Mouse (Mus musculus): Measurements from ENCODE around the gene 2610021A01Rik.
"Not testable (repeated sequence)": the region's sequence is repeated elsewhere in the genome, so short reads cannot be mapped to it uniquely, and the experiment has no call there.

2610021A01Rik gene

DNA sequence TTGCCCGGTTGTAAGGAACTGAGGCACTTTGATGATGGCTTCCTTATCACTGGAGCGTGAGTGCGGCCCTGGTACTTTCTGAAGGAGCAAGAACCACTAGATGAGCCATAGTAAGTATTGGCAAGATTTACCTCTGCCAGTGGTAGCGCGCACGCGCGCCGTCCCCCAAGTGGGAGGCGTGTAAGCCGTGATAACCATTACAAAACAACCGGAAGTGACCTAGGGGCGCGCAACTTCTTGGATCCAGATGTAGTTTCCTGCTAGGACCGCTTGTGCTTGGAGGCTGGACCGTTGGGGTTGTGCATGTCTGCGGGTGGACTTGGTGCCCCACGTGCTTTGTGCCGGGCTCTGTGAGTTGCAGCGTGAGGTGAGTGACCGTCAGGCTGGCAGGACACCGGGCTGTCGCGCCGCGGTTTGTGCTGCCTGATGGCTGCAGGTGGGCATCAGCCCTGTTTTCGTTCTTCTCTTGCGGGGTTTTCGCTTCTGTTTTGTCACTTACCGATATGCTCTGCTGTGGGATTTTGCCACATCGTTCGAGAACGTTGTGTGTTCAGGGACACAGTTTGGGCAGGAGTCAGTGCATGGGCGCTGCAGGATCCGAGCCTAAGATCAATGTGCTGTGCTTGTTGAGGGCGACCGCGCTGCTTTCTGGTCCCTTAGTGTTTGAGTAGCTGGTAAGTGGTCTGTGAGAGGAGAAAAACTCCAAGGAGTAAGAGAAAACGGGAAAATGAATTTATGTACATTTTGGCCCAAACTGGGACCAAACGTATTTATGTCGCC lies at the start of gene 2610021A01Rik:
TSS of gene 2610021A01Rik (plus strand) at position 197 of the 780 bp plus-strand sequence.
- peak; percentile 90 for DNase-seq

DNA sequence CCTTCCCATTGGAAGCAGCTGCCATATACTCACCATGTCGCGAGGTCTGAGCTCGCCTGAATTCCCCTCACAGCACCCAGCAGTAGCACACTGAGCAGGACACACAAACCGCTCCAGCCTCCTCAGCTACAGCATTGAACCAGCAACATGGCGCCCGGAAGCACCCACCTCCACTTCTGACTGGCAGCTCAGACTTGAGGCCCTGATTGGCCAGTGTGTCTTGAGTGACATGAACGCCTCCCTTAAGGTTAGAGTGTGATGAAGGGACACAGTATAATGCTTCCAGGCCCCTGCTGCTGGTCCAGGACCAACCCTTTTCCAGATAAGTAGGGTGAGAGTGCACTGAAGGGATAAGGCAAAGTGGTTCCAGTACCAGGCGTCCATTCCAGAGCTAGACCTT lies 38.3 kb upstream of the 2610021A01Rik start:
- DNase-seq, result no peak

- DNase-seq, result not testable (repeated sequence)
These were observed 25.5 kb upstream of the 2610021A01Rik start, which contains the start of gene Gm6871 for GRCm38 (mm10) chr7:41573562-41573961. TSS of gene Gm6871 (minus strand) at chr7:41573662.

DNA sequence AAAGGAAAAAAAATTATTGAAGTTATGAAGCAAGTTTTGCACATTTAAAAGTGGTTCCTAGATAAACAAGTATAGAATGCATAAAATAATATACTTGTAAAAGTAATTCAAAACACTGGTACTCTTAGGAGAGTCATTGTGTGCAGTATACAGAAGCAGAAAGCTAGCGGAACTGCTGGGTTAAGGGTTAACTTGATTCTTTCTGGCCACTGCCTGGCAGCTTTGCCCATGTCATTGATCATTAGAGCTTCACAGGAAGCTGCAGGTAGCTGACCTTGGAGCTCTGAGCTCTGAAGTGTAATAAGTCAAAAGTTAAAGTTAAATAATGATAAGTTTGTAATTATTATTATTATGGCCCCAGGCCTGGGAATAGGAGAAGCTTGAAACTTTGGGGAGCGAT lies 21.1 kb upstream of the 2610021A01Rik start:
- DNase-seq, result no peak

DNA sequence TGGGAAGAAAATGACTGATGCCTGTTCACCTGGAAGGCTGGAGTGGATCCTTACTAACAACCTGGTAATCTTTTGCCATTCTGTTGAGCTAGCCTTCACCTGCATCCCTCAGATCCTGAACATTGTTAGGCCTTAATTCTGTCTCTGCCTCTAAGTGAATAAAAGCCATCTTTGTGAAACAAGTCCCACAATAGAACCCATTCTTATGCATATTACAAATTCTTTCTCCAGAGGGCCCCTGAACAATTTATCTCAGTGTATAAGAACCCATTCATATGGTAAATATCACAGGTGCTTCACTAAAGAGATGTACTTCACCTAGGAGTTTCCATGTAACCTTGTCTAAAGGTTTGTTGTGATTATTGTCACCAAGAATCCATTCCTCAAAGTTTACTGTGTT lies 17.0 kb upstream of the 2610021A01Rik start:
- no peak for DNase-seq

GRCm38 (mm10) chr7:41587831-41588230 lies 11.2 kb upstream of the 2610021A01Rik start:
- DNase-seq, result not testable (repeated sequence)

DNA sequence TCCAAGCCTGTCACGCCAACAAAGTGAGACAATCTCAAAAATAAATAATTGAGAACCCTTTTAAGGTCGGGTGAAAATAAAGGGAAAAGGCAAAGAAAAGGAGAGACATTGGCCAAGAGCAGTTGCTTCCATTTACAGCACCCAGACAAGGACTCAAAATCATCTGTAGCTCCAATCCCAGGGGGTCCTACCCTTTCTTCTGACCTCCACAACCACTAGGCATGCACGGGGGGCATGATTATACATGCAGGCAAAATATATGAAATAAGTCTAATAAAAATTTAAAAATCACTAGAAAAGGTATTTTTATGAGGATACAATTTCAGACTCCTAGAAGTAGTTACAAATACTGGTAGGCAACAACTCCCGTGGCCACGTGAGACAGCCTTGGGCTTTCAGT lies 415 bp upstream of the 2610021A01Rik start:
- DNase-seq, result no peak

GRCm38 (mm10) chr7:41599932-41600548 lies 1.0 kb downstream of the 2610021A01Rik start:
- DNase-seq, result no peak

DNA sequence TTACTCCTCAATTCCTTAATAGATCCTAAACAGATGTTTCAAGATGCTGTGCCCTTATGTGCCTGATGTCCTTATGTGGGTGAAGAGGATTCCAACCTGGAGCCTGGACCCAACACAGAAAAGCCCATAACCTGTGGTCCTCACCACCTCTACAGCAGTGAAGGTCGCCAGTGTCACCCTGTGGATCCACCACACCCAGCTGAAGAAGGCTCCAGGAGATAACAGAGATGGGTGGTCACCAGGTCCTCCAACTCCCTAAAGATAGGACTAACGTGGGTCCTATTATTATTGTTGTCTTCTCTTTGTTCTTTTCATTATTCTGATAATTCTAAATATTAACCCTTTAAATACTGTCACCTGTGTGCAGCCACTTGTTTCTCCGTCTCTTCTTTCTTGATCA lies 12.6 kb downstream of the 2610021A01Rik start:
- no peak for DNase-seq

DNA sequence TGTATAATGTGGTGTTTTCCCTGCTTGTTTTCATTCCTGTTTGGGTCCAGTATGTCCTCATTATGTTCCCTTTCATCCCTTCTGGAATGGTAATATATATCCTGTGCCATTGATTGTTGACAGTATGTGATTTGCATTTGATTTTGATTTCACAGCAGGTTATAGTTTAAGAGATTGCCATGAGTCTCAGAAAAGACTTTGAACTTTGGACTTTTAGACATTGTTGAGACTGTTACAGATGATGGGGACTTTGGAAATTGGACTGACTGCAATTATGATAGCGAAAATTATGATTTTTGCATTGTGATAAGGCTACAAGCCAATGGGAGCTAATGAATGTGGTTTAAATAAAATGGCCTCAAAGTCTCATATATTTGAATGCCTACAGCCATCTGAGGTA lies 17.2 kb downstream of the 2610021A01Rik start:
- DNase-seq, result not testable (repeated sequence)

DNA sequence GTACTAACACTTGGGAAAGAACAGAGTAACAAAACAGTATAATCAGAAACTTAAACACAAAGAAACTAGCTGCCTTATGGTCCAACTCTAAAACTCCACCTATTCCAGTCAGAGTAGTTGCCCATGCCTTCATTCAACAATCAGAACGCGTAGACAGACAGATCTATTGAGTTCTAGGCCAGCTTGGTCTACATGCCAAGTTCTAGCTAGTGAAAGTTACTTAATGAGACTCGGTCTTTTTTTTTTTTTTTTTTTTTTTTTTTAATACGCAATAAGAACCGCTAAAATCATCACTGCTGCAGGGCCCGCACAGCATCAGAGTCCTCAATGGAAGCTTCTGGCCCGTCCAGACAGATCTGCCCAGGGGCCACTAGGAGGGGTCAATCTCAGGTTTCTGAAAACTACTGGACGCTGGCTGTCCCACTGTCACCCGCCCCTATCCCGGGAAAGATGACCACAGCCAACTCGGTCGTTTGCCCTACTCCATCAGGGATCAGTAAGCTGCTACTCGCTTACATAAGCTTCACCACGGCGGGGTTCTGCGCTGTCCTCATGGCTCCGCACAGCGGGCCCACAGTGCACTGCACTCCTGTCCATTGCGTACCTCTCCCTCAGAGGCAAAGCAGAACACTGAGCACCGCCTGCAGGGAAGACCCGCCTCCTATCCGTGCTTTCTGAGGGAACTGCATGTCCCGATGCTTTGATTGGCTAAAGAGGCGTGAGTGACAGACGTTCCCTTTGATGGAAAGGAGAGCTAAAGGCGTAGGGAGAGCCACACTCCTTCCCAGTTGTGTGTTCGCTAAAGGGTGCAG lies 33.6 kb downstream of the 2610021A01Rik start, which contains the start of gene Zfp788:
TSS of gene Zfp788 (plus strand) at position 795 of the 812 bp plus-strand sequence.
- peak; percentile 99 for DNase-seq

GRCm38 (mm10) chr7:41633221-41633984 lies 34.4 kb downstream of the 2610021A01Rik start:
- DNase-seq, result peak; percentile 97

GRCm38 (mm10) chr7:41674326-41674725 lies 75.3 kb downstream of the 2610021A01Rik start:
- not testable (repeated sequence) for DNase-seq

Data from cerebellum, adult 9-11 months (tissue).